Mouse (Mus musculus) kidney, embryonic 16.5 days (tissue): ENCODE measurements around the gene Cog7. TPM values are rescaled to one million over a fixed set of nuclear protein-coding genes. Genes with fewer than 3 reads are reported as not detected.
A peak's percentile ranks its signal among the peaks of the same experiment; 100 is the strongest.

Experiments used
- ATAC-seq: fragments of 200-750 bp; cut with Nextera tagmentation; 2 replicates; pipeline ENCODE4 v1.8.0; 2017; ENCODE audit warnings: moderate TSS enrichment; ENCODE audit not compliant: low FRiP score, low TSS enrichment
- H3K27ac ChIP-seq: fragments of 300-500 bp; sonication (generic); 2 replicates; pipeline ENCODE4 v1.5.1; 2014; ENCODE audit warnings: low read length
- H3K27me3 ChIP-seq: fragments of 300-500 bp; sonication (generic); 2 replicates; pipeline ENCODE4 v1.6.1; 2014; ENCODE audit warnings: low read length, control low read depth, mixed read lengths; ENCODE audit not compliant: insufficient read depth
- H3K36me3 ChIP-seq: fragments of 300-500 bp; sonication (generic); 2 replicates; pipeline ENCODE4 v1.6.1; 2014; ENCODE audit warnings: low read length, control low read depth, mixed read lengths; ENCODE audit not compliant: insufficient read depth
- H3K4me1 ChIP-seq: fragments of 300-500 bp; sonication (generic); 2 replicates; pipeline ENCODE4 v1.6.1; 2014; ENCODE audit warnings: low read length, control low read depth, mixed read lengths; ENCODE audit not compliant: insufficient read depth
- H3K4me2 ChIP-seq: fragments of 300-500 bp; sonication (generic); replicated peaks from 2 replicates; pipeline ENCODE4 v1.6.1; 2014; ENCODE audit warnings: low read depth, low read length
- H3K4me3 ChIP-seq: fragments of 300-500 bp; sonication (generic); 2 replicates; pipeline ENCODE4 v1.5.1; 2014; ENCODE audit warnings: mild to moderate bottlenecking, low read length
- H3K9ac ChIP-seq: fragments of 300-500 bp; sonication (generic); replicated peaks from 2 replicates; pipeline ENCODE4 v1.6.1; 2014; ENCODE audit warnings: low read length
- H3K9me3 ChIP-seq: fragments of 300-500 bp; sonication (generic); 2 replicates; pipeline ENCODE4 v1.6.1; 2016; ENCODE audit warnings: low read length, control low read depth
- WGBS: fragments of 180-500 bp; shearing (Covaris S2); extraction: QIAGEN DNeasy Blood & Tissue Kit; methylation state at CpG from one replicate; pipeline ENCODE4 v1.1.7; 2014; 5-methylcytosine and 5-hydroxymethylcytosine counted together
- polyA plus RNA-seq: library from polyadenylated mRNA; unstranded; fragments of >200 nt; fragmentation: Nextera tagmentation; extraction: Ambion mirVana; gene quantifications from 2 replicates; pipeline ENCODE4 v1.2.1, GENCODE M21; 2015

The Cog7 gene
- polyA plus RNA-seq: 32.9 and 33.0 TPM in 2 replicates

- Histone ChIP-seq H3K27me3 (no peaks in the 10 kb centered on the region), H3K36me3 (0 out of 2 replicates have a peak, but pooled peaks cover 3% of the 10 kb centered on the region), H3K4me2 (peak within 1 kb of the TSS; percentile 65), H3K27ac (no peak within 1 kb of the TSS), H3K4me1 (peaks cover 9% of the 10 kb centered on the region), H3K9ac (peak within 1 kb of the TSS; percentile 86), H3K4me3 (peak within 1 kb of the TSS; percentile 75), H3K9me3 (no peaks in the 10 kb centered on the region)
- peak; percentile 92 for ATAC-seq
- under 1% methylated on average over 52 of the region's 55 CpGs for WGBS
Observed at GRCm38 (mm10) chr7:121981307-121981871, at the start of gene Cog7. Cog7 (minus strand) TSS chr7:121981711.

GRCm38 (mm10) chr7:122022131-122022530 is 40.6 kb upstream of the Cog7 start:
- ATAC-seq: peak; percentile 60
- Histone ChIP-seq H3K27me3 (no peaks in the 10 kb centered on the region), H3K36me3 (0 out of 2 replicates have a peak, but pooled peaks cover 2% of the 10 kb centered on the region), H3K27ac (no peak overlapping the region; the same call in 1 of the 2 replicates), H3K4me2 (no peak overlapping the region), H3K9ac (no peak overlapping the region), H3K9me3 (no peaks in the 10 kb centered on the region), H3K4me3 (no peak overlapping the region), H3K4me1 (peaks cover 24% of the 10 kb centered on the region)
- WGBS: 71% methylated on average over 2 of the region's 2 CpGs

- ATAC-seq: peak; percentile 83
- H3K4me2 ChIP-seq: peak within 1 kb of the TSS; percentile 79
- 0 out of 2 replicates have a peak, but pooled peaks cover 2% of the 10 kb centered on the region for H3K36me3 ChIP-seq
- no peaks in the 10 kb centered on the region for H3K9me3 ChIP-seq
- H3K27ac ChIP-seq: peak within 1 kb of the TSS; percentile 82
- H3K9ac ChIP-seq: peak within 1 kb of the TSS; percentile 82
- H3K4me3 ChIP-seq: peak within 1 kb of the TSS; percentile 66
- under 1% methylated on average over 47 of the region's 50 CpGs for WGBS
- no peaks in the 10 kb centered on the region for H3K27me3 ChIP-seq
- peaks cover 29% of the 10 kb centered on the region for H3K4me1 ChIP-seq
Observed at GRCm38 (mm10) chr7:122020667-122021354, 39.3 kb upstream of the Cog7 start, which contains the start of gene Gga2. Gga2 (minus strand) TSS chr7:122021222.

- no peaks in the 10 kb centered on the region for H3K9me3 ChIP-seq
- WGBS: 1% methylated on average over 6 of the region's 6 CpGs
- peak; percentile 7; the same call in 1 of the 2 replicates for ATAC-seq
- H3K27ac ChIP-seq: peak overlapping the region; percentile 82
- H3K9ac ChIP-seq: peak overlapping the region; percentile 82
- H3K27me3 ChIP-seq: no peaks in the 10 kb centered on the region
- peaks cover 34% of the 10 kb centered on the region for H3K4me1 ChIP-seq
- peak overlapping the region; percentile 79 for H3K4me2 ChIP-seq
- peak overlapping the region; percentile 66 for H3K4me3 ChIP-seq
- H3K36me3 ChIP-seq: 0 out of 2 replicates have a peak, but pooled peaks cover 2% of the 10 kb centered on the region
Observed at GRCm38 (mm10) chr7:122020273-122020666, 38.8 kb upstream of the Cog7 start.

GRCm38 (mm10) chr7:122018978-122019377 is 37.5 kb upstream of the Cog7 start:
- peak overlapping the region; percentile 79 for H3K4me2 ChIP-seq
- H3K9ac ChIP-seq: no peak overlapping the region
- 0 out of 2 replicates have a peak, but pooled peaks cover 2% of the 10 kb centered on the region for H3K36me3 ChIP-seq
- 81% methylated on average over 7 of the region's 7 CpGs for WGBS
- no peaks in the 10 kb centered on the region for H3K9me3 ChIP-seq
- H3K4me1 ChIP-seq: peaks cover 43% of the 10 kb centered on the region
- no peaks in the 10 kb centered on the region for H3K27me3 ChIP-seq
- no peak overlapping the region for H3K27ac ChIP-seq
- no peak for ATAC-seq
- H3K4me3 ChIP-seq: no peak overlapping the region

GRCm38 (mm10) chr7:122018247-122018646 is 36.7 kb upstream of the Cog7 start:
- no peak overlapping the region for H3K4me3 ChIP-seq
- no peak overlapping the region for H3K27ac ChIP-seq

GRCm38 (mm10) chr7:122015734-122016133 is 34.2 kb upstream of the Cog7 start:
- Histone ChIP-seq H3K9me3 (no peaks in the 10 kb centered on the region), H3K4me1 (peaks cover 39% of the 10 kb centered on the region), H3K9ac (no peak overlapping the region; the same call in 1 of the 2 replicates), H3K36me3 (peaks cover 17% of the 10 kb centered on the region; the same call in 1 of the 2 replicates), H3K27ac (no peak overlapping the region), H3K4me2 (peak overlapping the region; percentile 14), H3K4me3 (no peak overlapping the region), H3K27me3 (no peaks in the 10 kb centered on the region)
- 15% methylated on average over 10 of the region's 10 CpGs for WGBS
- ATAC-seq: no peak

More at GRCm38 (mm10) chr7:122018247-122018646, 36.7 kb upstream of the Cog7 start:
- Histone ChIP-seq H3K4me1 (peaks cover 39% of the 10 kb centered on the region), H3K9me3 (no peaks in the 10 kb centered on the region), H3K27me3 (no peaks in the 10 kb centered on the region), H3K4me2 (no peak overlapping the region), H3K9ac (no peak overlapping the region), H3K36me3 (0 out of 2 replicates have a peak, but pooled peaks cover 2% of the 10 kb centered on the region)
- 66% methylated on average over 3 of the region's 3 CpGs for WGBS
- no peak for ATAC-seq

GRCm38 (mm10) chr7:122015105-122015504 is 33.6 kb upstream of the Cog7 start:
- no peaks in the 10 kb centered on the region for H3K27me3 ChIP-seq
- WGBS: 11% methylated on average over 8 of the region's 8 CpGs
- H3K36me3 ChIP-seq: peaks cover 23% of the 10 kb centered on the region
- peak; percentile 46; the same call in 1 of the 2 replicates for ATAC-seq
- no peak overlapping the region for H3K27ac ChIP-seq
- no peaks in the 10 kb centered on the region for H3K9me3 ChIP-seq
- peaks cover 37% of the 10 kb centered on the region for H3K4me1 ChIP-seq
- H3K4me2 ChIP-seq: peak overlapping the region; percentile 14; the same call in 1 of the 2 replicates
- H3K4me3 ChIP-seq: no peak overlapping the region
- 0 out of 2 replicates have a peak overlapping the region, but pooled peaks have one; percentile 23 for H3K9ac ChIP-seq

GRCm38 (mm10) chr7:122012949-122013348 is 31.4 kb upstream of the Cog7 start:
- no peak overlapping the region for H3K4me3 ChIP-seq
- no peak for ATAC-seq
- peaks cover 33% of the 10 kb centered on the region for H3K36me3 ChIP-seq
- no peak overlapping the region for H3K9ac ChIP-seq
- H3K27me3 ChIP-seq: no peaks in the 10 kb centered on the region
- WGBS: 83% methylated on average over 10 of the region's 10 CpGs
- peaks cover 21% of the 10 kb centered on the region for H3K4me1 ChIP-seq
- H3K27ac ChIP-seq: no peak overlapping the region
- no peak overlapping the region for H3K4me2 ChIP-seq
- H3K9me3 ChIP-seq: no peaks in the 10 kb centered on the region
